Mouse (Mus musculus) limb, embryonic 13.5 days (tissue): ENCODE measurements around the gene Wrb. TPM values are rescaled to one million over a fixed set of nuclear protein-coding genes. Genes with fewer than 3 reads are reported as not detected.
"Not testable (repeated sequence)": the region's sequence is repeated elsewhere in the genome, so short reads cannot be mapped to it uniquely, and the experiment has no call there.

ENCODE experiments used
- ATAC-seq: fragments of 200-750 bp; cut with Nextera tagmentation; 2 replicates; pipeline ENCODE4 v1.8.0; 2017; ENCODE audit warnings: low read depth, moderate number of reproducible peaks, moderate TSS enrichment; ENCODE audit not compliant: low FRiP score
- H3K27ac ChIP-seq: fragments of 300-500 bp; sonication (generic); 2 replicates; pipeline ENCODE4 v1.5.1; 2015; ENCODE audit warnings: inconsistent platforms, mild to moderate bottlenecking, moderate library complexity
- H3K27me3 ChIP-seq: fragments of 300-500 bp; sonication (generic); 2 replicates; pipeline ENCODE4 v1.6.1; 2015; ENCODE audit warnings: mild to moderate bottlenecking, inconsistent platforms
- H3K36me3 ChIP-seq: fragments of 300-500 bp; sonication (generic); 2 replicates; pipeline ENCODE4 v1.6.1; 2015; ENCODE audit warnings: inconsistent platforms, mild to moderate bottlenecking, moderate library complexity
- H3K4me1 ChIP-seq: fragments of 300-500 bp; sonication (generic); 2 replicates; pipeline ENCODE4 v1.6.1; 2015; ENCODE audit warnings: inconsistent platforms
- H3K4me2 ChIP-seq: fragments of 300-500 bp; sonication (generic); replicated peaks from 2 replicates; pipeline ENCODE4 v1.6.1; 2015; ENCODE audit warnings: inconsistent platforms, mild to moderate bottlenecking, moderate library complexity
- H3K4me3 ChIP-seq: fragments of 300-500 bp; sonication (generic); 2 replicates; pipeline ENCODE4 v1.5.1; 2015; ENCODE audit warnings: moderate library complexity, mild to moderate bottlenecking, inconsistent platforms
- H3K9ac ChIP-seq: fragments of 300-500 bp; sonication (generic); 2 replicates; pipeline ENCODE4 v1.6.1; 2015; ENCODE audit warnings: mild to moderate bottlenecking, inconsistent platforms
- H3K9me3 ChIP-seq: fragments of 300-500 bp; sonication (generic); 2 replicates; pipeline ENCODE4 v1.6.1; 2016; ENCODE audit warnings: inconsistent platforms
- WGBS: fragments of 180-500 bp; shearing (Covaris S2); methylation state at CpG from one replicate; pipeline ENCODE4 v1.1.7; 2015; 5-methylcytosine and 5-hydroxymethylcytosine counted together
- polyA plus RNA-seq: library from polyadenylated mRNA; unstranded; fragments of >200 nt; fragmentation: Nextera tagmentation; extraction: Ambion mirVana; gene quantifications from 2 replicates; pipeline ENCODE4 v1.2.1, GENCODE M21; 2015

Wrb gene
- polyA plus RNA-seq, 1 experiment from 2014 or later, result 65.8 TPM

DNA sequence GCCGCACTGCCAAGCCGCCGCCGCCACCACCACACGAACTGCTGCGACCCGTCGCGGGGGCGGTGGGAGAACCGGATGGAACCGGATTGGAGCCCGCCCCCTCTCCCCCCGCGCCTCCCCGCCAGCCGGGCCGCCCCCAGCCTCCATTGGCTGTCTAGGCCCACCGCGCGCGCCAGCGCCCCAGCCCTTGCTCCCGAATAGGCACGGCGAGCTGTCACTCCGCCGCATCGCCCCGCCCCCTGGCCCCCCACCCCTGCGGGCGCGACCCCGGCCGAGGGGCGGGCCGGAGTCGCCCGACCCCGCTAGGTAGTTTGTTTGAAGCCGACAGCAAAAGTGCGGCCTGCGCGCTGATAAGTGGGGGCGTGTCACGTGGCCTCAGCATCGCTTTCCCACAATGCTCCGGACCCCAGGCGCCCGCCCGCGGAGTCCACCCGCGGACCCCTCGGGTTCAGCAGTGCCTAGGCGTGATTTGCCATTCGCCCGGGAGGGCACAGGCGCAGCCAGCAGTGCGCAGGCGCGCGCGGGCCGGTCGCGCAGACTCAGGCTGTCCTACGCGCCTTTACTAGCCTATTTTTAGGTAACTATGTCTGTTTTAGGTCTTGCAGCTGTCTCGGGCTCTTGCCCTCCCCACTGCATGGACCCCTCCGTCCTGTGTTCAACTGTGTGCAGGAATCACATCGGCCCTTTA lies 17.4 kb upstream of the Wrb start, which contains the start of gene Hmgn1:
Gene Hmgn1 (minus strand): TSS at position 73 of the 688 bp plus-strand sequence.
- no peaks in the 10 kb centered on the region for H3K27me3 ChIP-seq
- peaks cover 39% of the 10 kb centered on the region for H3K36me3 ChIP-seq
- H3K4me2 ChIP-seq, result peak within 1 kb of the TSS; percentile 92
- under 1% methylated on average over 58 of the region's 72 CpGs for WGBS
- H3K27ac ChIP-seq, result peak within 1 kb of the TSS; percentile 97
- ATAC-seq, result peak; percentile 97
- H3K9me3 ChIP-seq, result no peaks in the 10 kb centered on the region
- peaks cover 30% of the 10 kb centered on the region for H3K4me1 ChIP-seq
- H3K4me3 ChIP-seq, result peak within 1 kb of the TSS; percentile 97
- peak within 1 kb of the TSS; percentile 98 for H3K9ac ChIP-seq

DNA sequence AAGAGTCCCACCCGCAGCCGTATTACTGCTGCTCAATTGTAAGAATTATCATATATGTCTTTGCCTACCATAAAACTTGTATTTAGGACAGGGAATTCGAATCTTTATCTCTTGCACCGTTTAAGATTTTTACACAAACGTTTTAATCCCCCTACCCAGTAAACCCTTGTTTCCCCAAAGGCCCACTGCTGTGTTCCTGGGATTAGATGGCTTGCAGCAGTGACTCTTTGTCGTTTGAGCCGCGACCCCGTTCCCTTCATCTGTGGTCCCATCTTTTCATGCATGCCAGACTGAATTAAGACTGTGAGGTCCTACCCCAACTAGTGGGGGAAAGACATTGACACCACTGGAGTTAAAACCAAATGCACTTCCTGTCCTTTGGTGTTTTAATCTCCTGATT lies 16.7 kb upstream of the Wrb start:
- 2% methylated on average over 9 of the region's 9 CpGs for WGBS
- peak overlapping the region; percentile 97 for H3K4me3 ChIP-seq
- peak overlapping the region; percentile 71 for H3K4me2 ChIP-seq
- H3K27me3 ChIP-seq, result no peaks in the 10 kb centered on the region
- peak overlapping the region; percentile 73 for H3K9ac ChIP-seq
- no peaks in the 10 kb centered on the region for H3K9me3 ChIP-seq
- ATAC-seq, result no peak
- H3K27ac ChIP-seq, result peak overlapping the region; percentile 94
- peaks cover 30% of the 10 kb centered on the region for H3K4me1 ChIP-seq
- peaks cover 32% of the 10 kb centered on the region for H3K36me3 ChIP-seq

DNA sequence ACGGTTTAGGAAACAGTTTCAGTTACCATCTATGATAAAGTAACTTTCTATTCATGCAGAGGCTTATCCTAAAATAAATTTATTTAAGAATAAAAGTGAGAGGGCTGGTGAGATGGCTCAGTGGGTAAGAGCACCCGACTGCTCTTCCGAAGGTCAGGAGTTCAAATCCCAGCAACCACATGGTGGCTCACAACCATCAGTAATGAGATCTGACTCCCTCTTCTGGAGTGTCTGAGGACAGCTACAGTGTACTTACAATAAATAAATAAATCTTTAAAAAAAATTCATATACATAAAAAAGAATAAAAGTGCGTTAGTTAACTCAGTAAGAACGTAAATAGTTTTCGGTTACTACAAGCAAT lies 478 bp upstream of the Wrb start:
- WGBS, result 27% methylated on average over 6 of the region's 6 CpGs
- ATAC-seq, result peak; percentile 50; the same call in 1 of the 2 replicates
- H3K4me2 ChIP-seq, result not testable (repeated sequence)

DNA sequence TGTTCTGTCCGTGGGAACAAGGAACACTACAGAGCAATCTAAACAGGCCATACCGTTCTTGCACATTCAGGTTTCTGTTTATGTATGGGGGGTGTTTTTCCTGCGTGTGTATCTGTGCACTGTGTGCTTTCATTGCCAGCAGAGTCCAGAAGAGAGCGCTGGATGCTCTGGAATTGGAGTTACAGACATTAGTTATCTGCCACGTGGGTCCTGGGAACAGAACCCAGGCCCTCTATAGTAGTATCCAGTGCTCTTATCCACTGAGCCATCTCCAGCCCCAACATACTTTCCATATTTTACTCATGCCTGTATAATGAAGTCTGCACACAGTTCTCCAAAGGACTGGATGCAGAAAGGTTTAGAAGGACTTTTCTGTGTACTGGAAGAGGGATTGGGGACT lies 607 bp downstream of the Wrb start:
- peak; percentile 1; the same call in 1 of the 2 replicates for ATAC-seq
- WGBS, result 2% methylated on average over 5 of the region's 5 CpGs
- Histone ChIP-seq H3K4me1 (peaks cover 16% of the 10 kb centered on the region), H3K27ac (no peak overlapping the region), H3K4me3 (peak overlapping the region; percentile 85), H3K36me3 (no peaks in the 10 kb centered on the region), H3K9ac (peak overlapping the region; percentile 77), H3K9me3 (peaks cover 4% of the 10 kb centered on the region; the same call in 1 of the 2 replicates), H3K4me2 (peak overlapping the region; percentile 86), H3K27me3 (no peaks in the 10 kb centered on the region)

More for the DNA sequence above, 478 bp upstream of the Wrb start:
- H3K27me3 ChIP-seq, H3K9me3 ChIP-seq, H3K36me3 ChIP-seq, H3K27ac ChIP-seq, H3K9ac ChIP-seq: not testable (repeated sequence)
- peak overlapping the region; percentile 85 for H3K4me3 ChIP-seq
- peaks cover 16% of the 10 kb centered on the region for H3K4me1 ChIP-seq

DNA sequence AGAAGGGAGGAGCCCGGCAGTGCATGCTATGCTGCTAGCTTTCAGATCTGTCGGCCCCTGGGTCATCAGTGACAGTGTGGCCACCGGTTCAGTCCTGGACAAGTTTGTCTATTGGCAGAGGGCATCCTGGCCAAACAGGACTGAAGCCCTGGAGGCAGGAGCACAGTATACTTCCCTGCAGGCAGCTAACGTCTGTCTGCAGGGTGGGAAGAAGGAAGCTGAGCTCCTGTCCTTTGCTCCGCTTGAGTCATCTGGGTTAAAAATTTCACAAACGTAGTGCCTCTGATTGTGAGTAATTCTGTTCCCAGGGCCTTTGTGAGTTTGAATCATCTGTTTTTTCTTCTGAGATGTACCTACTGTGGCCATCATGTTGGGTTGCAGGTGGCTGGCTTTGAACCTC lies 3.6 kb downstream of the Wrb start:
- Histone ChIP-seq H3K36me3 (peaks cover 12% of the 10 kb centered on the region), H3K27me3 (no peaks in the 10 kb centered on the region), H3K27ac (no peak overlapping the region), H3K4me1 (peaks cover 16% of the 10 kb centered on the region), H3K9ac (0 out of 2 replicates have a peak overlapping the region, but pooled peaks have one; percentile 19), H3K4me3 (no peak overlapping the region), H3K4me2 (no peak overlapping the region), H3K9me3 (no peaks in the 10 kb centered on the region)
- WGBS, result 80% methylated on average over 6 of the region's 6 CpGs
- ATAC-seq, result no peak

DNA sequence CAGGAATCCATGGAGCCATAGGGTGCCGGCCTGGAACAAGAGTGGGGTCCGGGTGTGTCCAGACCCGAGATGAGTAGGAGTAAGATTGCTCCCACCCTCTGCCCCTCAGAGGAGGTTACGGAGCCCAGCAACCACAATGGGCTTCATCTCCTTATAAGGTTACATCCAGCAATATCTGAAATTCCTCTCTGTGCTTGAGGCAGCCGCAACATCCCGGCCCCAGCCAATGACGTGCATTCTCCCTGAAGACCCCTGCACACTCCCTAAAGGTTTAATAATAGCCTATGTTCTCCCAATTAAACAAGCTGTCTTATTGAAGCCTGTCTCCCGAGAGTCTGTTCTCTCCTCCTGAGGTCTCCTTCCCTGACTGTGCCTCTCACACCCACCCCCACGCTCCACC lies 4.1 kb downstream of the Wrb start:
- no peak overlapping the region for H3K9ac ChIP-seq
- H3K9me3 ChIP-seq, result no peaks in the 10 kb centered on the region
- H3K27me3 ChIP-seq, result no peaks in the 10 kb centered on the region
- 75% methylated on average over 9 of the region's 9 CpGs for WGBS
- H3K27ac ChIP-seq, result no peak overlapping the region
- peaks cover 16% of the 10 kb centered on the region for H3K4me1 ChIP-seq
- H3K36me3 ChIP-seq, result peaks cover 16% of the 10 kb centered on the region
- ATAC-seq, result no peak
- no peak overlapping the region for H3K4me2 ChIP-seq
- H3K4me3 ChIP-seq, result no peak overlapping the region

DNA sequence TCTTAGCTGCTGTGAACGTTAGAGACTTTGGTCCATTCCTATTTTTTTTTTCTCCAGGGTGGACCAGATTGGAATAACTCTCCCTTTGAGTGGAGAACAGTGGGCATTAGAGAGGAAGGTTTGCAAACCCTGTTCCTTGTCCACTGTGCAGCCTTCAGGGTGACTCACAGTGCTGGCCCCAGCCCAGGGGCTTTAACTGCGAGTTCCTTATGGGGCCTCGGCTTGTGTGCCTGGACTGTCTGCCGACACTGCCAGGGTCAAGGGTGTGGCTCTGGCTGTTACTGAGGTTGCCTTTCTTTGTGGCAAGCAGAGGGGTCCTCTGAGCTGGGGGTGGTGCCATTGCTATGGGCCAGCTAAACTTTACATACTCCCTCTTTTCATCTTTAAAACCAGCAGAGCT lies 5.8 kb downstream of the Wrb start:
- no peak overlapping the region for H3K4me2 ChIP-seq
- H3K27ac ChIP-seq, result no peak overlapping the region
- no peak for ATAC-seq
- H3K27me3 ChIP-seq, result no peaks in the 10 kb centered on the region
- no peaks in the 10 kb centered on the region for H3K9me3 ChIP-seq
- H3K4me3 ChIP-seq, result no peak overlapping the region
- peaks cover 29% of the 10 kb centered on the region for H3K36me3 ChIP-seq
- no peak overlapping the region for H3K9ac ChIP-seq
- peaks cover 13% of the 10 kb centered on the region for H3K4me1 ChIP-seq
- WGBS, result 71% methylated on average over 4 of the region's 4 CpGs

DNA sequence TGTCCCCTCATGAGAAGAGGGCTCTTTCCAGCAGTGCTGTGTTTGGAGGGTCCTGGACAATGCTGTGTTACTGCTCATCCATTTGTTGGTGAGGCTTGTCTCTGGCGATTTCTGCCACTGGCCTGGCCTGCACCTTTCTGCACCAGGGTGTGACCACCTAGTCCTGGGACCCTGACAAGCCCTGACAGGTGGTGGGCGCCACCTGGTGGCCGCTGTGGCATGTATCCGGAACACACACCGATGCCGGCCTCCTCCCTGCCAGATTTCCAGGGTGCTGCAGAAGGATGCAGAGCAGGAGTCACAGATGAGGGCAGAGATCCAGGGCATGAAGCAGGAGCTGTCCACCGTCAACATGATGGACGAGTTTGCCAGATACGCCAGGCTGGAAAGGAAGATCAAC lies 6.3 kb downstream of the Wrb start:
- H3K36me3 ChIP-seq, result peaks cover 31% of the 10 kb centered on the region
- no peak overlapping the region for H3K4me3 ChIP-seq
- peaks cover 7% of the 10 kb centered on the region for H3K4me1 ChIP-seq
- H3K9ac ChIP-seq, result no peak overlapping the region
- H3K27me3 ChIP-seq, result no peaks in the 10 kb centered on the region
- 20% methylated on average over 9 of the region's 9 CpGs for WGBS
- no peak overlapping the region for H3K4me2 ChIP-seq
- peak; percentile 67; the same call in 1 of the 2 replicates for ATAC-seq
- H3K27ac ChIP-seq, result no peak overlapping the region
- H3K9me3 ChIP-seq, result no peaks in the 10 kb centered on the region

DNA sequence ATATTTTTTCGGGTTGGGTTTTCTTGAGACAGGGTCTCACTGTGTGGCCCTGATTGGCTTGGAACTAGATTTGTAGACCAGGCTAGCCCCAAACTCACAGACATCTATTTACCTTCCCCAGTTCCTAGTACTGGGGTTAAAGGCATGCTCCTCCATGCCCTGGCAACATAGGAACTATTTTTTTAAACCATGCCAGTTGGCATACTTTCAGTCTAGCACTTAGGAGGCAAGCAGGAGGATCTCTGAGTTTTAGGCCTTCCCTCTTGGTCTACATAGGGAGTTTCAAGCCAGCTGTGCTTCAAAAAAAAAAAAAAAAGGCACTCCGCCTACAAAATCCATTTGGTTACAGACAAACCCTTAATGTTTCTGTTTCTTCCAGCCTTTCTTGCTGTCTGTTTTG lies 9.3 kb downstream of the Wrb start:
- Histone ChIP-seq H3K36me3 (peaks cover 37% of the 10 kb centered on the region), H3K9me3 (no peaks in the 10 kb centered on the region), H3K27ac (no peak overlapping the region), H3K27me3 (no peaks in the 10 kb centered on the region), H3K4me1 (peaks cover 12% of the 10 kb centered on the region), H3K9ac (no peak overlapping the region), H3K4me2 (no peak overlapping the region), H3K4me3 (no peak overlapping the region)
- 93% methylated on average over 2 of the region's 2 CpGs for WGBS
- ATAC-seq, result no peak

DNA sequence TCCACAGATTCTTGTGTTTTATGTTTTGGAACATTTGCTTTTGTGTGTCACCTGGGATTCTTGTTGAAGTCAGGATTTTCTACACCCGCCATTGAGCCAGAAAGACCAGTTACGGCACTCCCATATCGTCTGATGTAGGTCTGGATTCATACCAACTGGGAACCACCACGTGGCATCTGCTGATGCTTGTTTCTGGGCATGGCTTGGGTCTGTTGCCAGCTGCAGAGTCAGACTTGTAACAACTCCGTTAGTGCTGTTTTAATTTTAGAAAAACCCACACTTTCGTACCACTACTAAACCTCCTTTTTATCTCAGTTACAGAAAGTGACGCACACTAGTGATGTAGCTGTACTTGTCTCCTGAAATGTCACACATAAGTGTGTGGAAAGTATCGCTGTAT lies 10.8 kb downstream of the Wrb start:
- Histone ChIP-seq H3K4me1 (peaks cover 19% of the 10 kb centered on the region), H3K9ac (no peak overlapping the region), H3K27me3 (no peaks in the 10 kb centered on the region), H3K36me3 (peaks cover 37% of the 10 kb centered on the region), H3K4me2 (no peak overlapping the region), H3K9me3 (no peaks in the 10 kb centered on the region), H3K4me3 (no peak overlapping the region), H3K27ac (no peak overlapping the region)
- WGBS, result 85% methylated on average over 8 of the region's 8 CpGs
- ATAC-seq, result no peak

DNA sequence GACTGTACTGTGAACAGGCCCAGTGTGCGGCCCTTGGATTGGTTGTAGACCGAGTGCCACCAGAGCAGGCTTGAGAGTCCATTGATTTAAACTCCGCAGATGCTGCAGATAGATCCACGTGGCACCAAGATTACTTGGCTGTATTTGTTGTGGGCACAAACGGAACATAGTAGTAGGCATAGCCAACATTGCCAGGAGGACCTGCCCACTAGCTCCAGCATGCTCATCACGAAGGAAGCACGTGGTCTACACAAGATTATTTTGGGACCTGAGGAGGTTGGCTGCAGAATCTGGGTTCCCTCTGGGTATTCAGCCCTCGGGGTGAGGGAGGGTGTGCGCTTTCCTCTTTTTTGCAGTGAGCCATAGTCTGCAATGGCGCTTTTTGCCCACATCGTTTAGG lies 12.0 kb downstream of the Wrb start:
- Histone ChIP-seq H3K9me3 (no peaks in the 10 kb centered on the region), H3K36me3 (peaks cover 37% of the 10 kb centered on the region), H3K4me1 (peaks cover 19% of the 10 kb centered on the region), H3K9ac (no peak overlapping the region), H3K27me3 (no peaks in the 10 kb centered on the region), H3K4me3 (no peak overlapping the region), H3K4me2 (no peak overlapping the region), H3K27ac (no peak overlapping the region)
- no peak for ATAC-seq
- WGBS, result 91% methylated on average over 11 of the region's 11 CpGs

DNA sequence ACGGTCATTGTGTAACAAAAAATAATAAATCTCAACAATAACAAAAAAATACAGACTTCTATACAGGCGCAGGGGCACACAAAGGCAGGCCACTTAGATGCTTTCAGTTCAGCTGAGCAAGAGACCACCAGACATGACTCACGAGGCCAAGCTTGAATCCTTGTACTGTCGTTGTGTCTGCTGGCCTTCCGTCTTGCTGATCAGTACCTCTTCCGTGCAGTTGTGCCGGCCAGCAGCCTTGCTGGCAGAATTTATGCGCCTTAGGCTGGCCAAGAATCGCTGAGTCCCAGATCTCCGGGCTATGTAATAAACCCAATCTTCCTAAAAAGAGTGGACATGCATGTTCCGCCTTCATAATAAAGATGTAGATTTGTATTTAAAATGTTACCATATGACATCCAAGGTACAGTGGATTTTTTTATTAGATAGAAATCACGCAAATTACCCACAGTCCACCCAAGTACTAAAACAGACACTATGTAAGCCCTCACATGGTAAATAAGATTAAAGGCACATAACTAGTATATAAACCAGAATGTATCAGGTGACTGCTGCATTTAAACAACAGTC lies 13.4 kb downstream of the Wrb start:
- ATAC-seq, result 0 out of 2 replicates have a peak, but pooled peaks have one; percentile 10
- peak overlapping the region; percentile 62 for H3K4me3 ChIP-seq
- H3K4me1 ChIP-seq, result peaks cover 19% of the 10 kb centered on the region
- peak overlapping the region; percentile 91 for H3K4me2 ChIP-seq
- peak overlapping the region; percentile 91 for H3K27ac ChIP-seq
- WGBS, result 42% methylated on average over 12 of the region's 12 CpGs
- H3K27me3 ChIP-seq, result no peaks in the 10 kb centered on the region
- H3K36me3 ChIP-seq, result peaks cover 27% of the 10 kb centered on the region
- peak overlapping the region; percentile 95 for H3K9ac ChIP-seq
- no peaks in the 10 kb centered on the region for H3K9me3 ChIP-seq
